Mouse (Mus musculus) embryonic facial prominence, embryonic 14.5 days (tissue): ENCODE measurements around the gene Olfr68. TPM values are rescaled to one million over a fixed set of nuclear protein-coding genes. Genes with fewer than 3 reads are reported as not detected.
"Not testable (repeated sequence)": the region's sequence is repeated elsewhere in the genome, so short reads cannot be mapped to it uniquely, and the experiment has no call there.

Experiments used
- ATAC-seq: fragments of 200-750 bp; cut with Nextera tagmentation; 2 replicates; pipeline ENCODE4 v1.8.0; 2017; ENCODE audit warnings: low read depth, moderate number of reproducible peaks, moderate TSS enrichment
- DNase-seq: peaks from one replicate; pipeline ENCODE4 v3.0.0-alpha.2; 2015; ENCODE audit warnings: low spot score
- H3K27ac ChIP-seq: fragments of 300-500 bp; sonication (generic); replicated peaks from 2 replicates; pipeline ENCODE4 v1.5.1; 2014; ENCODE audit warnings: low read depth, mild to moderate bottlenecking, low read length, moderate library complexity
- H3K27me3 ChIP-seq: fragments of 300-500 bp; sonication (generic); replicated peaks from 2 replicates; pipeline ENCODE4 v1.6.1; 2014; ENCODE audit warnings: low read length; ENCODE audit not compliant: control insufficient read depth, insufficient read depth
- H3K36me3 ChIP-seq: fragments of 300-500 bp; sonication (generic); 2 replicates; pipeline ENCODE4 v1.6.1; 2014; ENCODE audit warnings: low read length, mixed read lengths; ENCODE audit not compliant: control insufficient read depth, insufficient read depth
- H3K4me1 ChIP-seq: fragments of 300-500 bp; sonication (generic); 2 replicates; pipeline ENCODE4 v1.6.1; 2014; ENCODE audit warnings: antibody characterized with exemption, low read length; ENCODE audit not compliant: control insufficient read depth, insufficient read depth
- H3K4me2 ChIP-seq: fragments of 300-500 bp; sonication (generic); 2 replicates; pipeline ENCODE4 v1.6.1; 2014; ENCODE audit warnings: low read depth, mild to moderate bottlenecking, low read length, moderate library complexity, mixed read lengths
- H3K4me3 ChIP-seq: fragments of 300-500 bp; sonication (generic); 2 replicates; pipeline ENCODE4 v1.5.1; 2014; ENCODE audit warnings: low read depth, mild to moderate bottlenecking, low read length
- H3K9ac ChIP-seq: fragments of 300-500 bp; sonication (generic); 2 replicates; pipeline ENCODE4 v1.6.1; 2014; ENCODE audit warnings: low read depth, mild to moderate bottlenecking, low read length, moderate library complexity, mixed read lengths
- H3K9me3 ChIP-seq: fragments of 300-500 bp; sonication (generic); 2 replicates; pipeline ENCODE4 v1.6.1; 2016; ENCODE audit warnings: low read length; ENCODE audit not compliant: control insufficient read depth
- WGBS: fragments of 180-500 bp; shearing (Covaris S2); extraction: QIAGEN DNeasy Blood & Tissue Kit; methylation state at CpG from one replicate; pipeline ENCODE4 v1.1.7; 2014; 5-methylcytosine and 5-hydroxymethylcytosine counted together
- polyA plus RNA-seq: library from polyadenylated mRNA; unstranded; fragments of >200 nt; fragmentation: Nextera tagmentation; extraction: Ambion mirVana; gene quantifications from 2 replicates; pipeline ENCODE4 v1.2.1, GENCODE M21; 2014

Gene Olfr68
- polyA plus RNA-seq, 1 experiment from 2014 or later: not detected

- H3K9ac ChIP-seq, H3K4me1 ChIP-seq, H3K27me3 ChIP-seq, ATAC-seq, H3K36me3 ChIP-seq, H3K27ac ChIP-seq, H3K4me2 ChIP-seq, DNase-seq, H3K4me3 ChIP-seq, H3K9me3 ChIP-seq: not testable (repeated sequence)
- no CpG with 5 or more reads among the region's 3 CpGs for WGBS
Measured at GRCm38 (mm10) chr7:103813152-103813551, 33.7 kb upstream of the Olfr68 start.

GRCm38 (mm10) chr7:103812174-103812573 is 32.7 kb upstream of the Olfr68 start:
- ATAC-seq (no peak), DNase-seq (no peak)
- Histone ChIP-seq H3K4me1 (no peaks in the 10 kb centered on the region), H3K9ac (no peak overlapping the region), H3K4me2 (no peak overlapping the region), H3K9me3 (no peaks in the 10 kb centered on the region), H3K36me3 (no peaks in the 10 kb centered on the region), H3K27ac (no peak overlapping the region), H3K4me3 (no peak overlapping the region), H3K27me3 (no peaks in the 10 kb centered on the region)
- WGBS: 60% methylated on average over 1 of the region's 1 CpGs

GRCm38 (mm10) chr7:103811223-103811845 is 31.8 kb upstream of the Olfr68 start:
- Histone ChIP-seq H3K4me1 (no peaks in the 10 kb centered on the region), H3K36me3 (no peaks in the 10 kb centered on the region), H3K9me3 (no peaks in the 10 kb centered on the region), H3K4me2 (no peak overlapping the region), H3K9ac (no peak overlapping the region), H3K4me3 (no peak overlapping the region), H3K27me3 (no peaks in the 10 kb centered on the region), H3K27ac (no peak overlapping the region)
- ATAC-seq (no peak), DNase-seq (no peak)
- 93% methylated on average over 1 of the region's 1 CpGs for WGBS

DNA sequence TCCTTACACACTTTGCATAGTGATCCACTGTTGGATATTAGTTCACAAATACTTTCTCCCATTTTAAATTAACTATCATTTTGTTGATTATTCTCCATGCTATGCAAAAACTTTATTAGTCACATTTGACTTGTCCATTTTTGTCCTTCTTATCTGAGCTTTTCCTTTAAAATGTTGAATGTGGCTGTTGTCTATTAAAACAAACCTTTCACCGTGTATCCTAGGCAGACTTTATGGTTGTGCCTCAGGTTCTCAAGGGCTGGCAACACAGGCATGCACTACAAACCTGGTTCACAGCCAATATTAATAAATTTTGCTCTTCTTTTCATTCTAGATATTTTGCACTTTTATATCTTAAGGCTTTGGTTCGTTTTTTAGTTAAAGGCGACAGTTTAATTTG is 31.2 kb upstream of the Olfr68 start:
- no peaks in the 10 kb centered on the region for H3K27me3 ChIP-seq
- H3K27ac ChIP-seq: no peak overlapping the region
- H3K9me3 ChIP-seq: no peaks in the 10 kb centered on the region
- no peak for ATAC-seq
- no peak overlapping the region for H3K4me3 ChIP-seq
- 68% methylated on average over 3 of the region's 3 CpGs for WGBS
- no peak for DNase-seq
- no peaks in the 10 kb centered on the region for H3K36me3 ChIP-seq
- H3K4me2 ChIP-seq: no peak overlapping the region
- H3K9ac ChIP-seq: no peak overlapping the region
- H3K4me1 ChIP-seq: no peaks in the 10 kb centered on the region

DNA sequence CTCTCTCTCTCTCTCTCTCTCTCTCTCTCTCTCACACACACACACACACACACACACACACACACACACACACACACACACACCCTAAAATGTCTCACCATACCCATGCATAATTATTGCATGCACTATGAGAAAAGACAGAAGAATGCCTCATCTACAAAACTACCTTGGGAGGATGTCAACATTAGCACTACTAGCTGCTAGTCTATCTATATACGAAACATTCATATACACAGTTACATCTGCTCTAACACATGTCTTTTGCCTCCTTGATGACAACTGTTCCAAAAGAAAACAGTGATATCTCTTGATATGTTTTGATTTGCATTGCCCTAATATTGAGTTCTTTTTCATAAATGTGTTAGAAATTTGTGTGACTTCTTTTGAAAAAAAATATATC is 30.8 kb upstream of the Olfr68 start:
- WGBS: 87% methylated on average over 1 of the region's 1 CpGs
- Histone ChIP-seq H3K9ac (no peak overlapping the region), H3K27ac (no peak overlapping the region), H3K27me3 (no peaks in the 10 kb centered on the region), H3K4me2 (no peak overlapping the region), H3K4me3 (no peak overlapping the region), H3K36me3 (no peaks in the 10 kb centered on the region), H3K4me1 (no peaks in the 10 kb centered on the region), H3K9me3 (no peaks in the 10 kb centered on the region)
- ATAC-seq (no peak), DNase-seq (no peak)

DNA sequence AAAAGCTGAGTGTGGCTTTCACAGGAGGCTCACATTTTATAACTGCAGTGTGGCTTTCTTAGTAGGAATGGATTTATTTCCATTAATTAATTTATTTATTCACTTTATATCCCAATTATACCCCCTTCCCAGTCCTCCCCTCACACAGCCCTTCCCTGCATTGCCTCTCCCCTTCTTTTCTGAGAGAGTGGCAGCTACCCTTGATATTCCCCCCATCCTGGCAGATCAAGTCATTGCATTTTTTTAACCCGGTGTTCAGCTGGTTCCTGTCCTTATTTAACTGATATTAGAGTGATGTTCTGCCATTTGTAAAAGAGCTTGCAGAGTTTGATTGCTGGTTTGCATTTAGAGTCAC is 30.3 kb upstream of the Olfr68 start:
- no peak overlapping the region for H3K27ac ChIP-seq
- WGBS: 78% methylated on average over 1 of the region's 1 CpGs
- H3K27me3 ChIP-seq: no peaks in the 10 kb centered on the region
- DNase-seq (no peak), ATAC-seq (no peak)
- no peaks in the 10 kb centered on the region for H3K36me3 ChIP-seq
- H3K9ac ChIP-seq: no peak overlapping the region
- no peaks in the 10 kb centered on the region for H3K9me3 ChIP-seq
- no peak overlapping the region for H3K4me2 ChIP-seq
- H3K4me1 ChIP-seq: no peaks in the 10 kb centered on the region
- H3K4me3 ChIP-seq: no peak overlapping the region

DNA sequence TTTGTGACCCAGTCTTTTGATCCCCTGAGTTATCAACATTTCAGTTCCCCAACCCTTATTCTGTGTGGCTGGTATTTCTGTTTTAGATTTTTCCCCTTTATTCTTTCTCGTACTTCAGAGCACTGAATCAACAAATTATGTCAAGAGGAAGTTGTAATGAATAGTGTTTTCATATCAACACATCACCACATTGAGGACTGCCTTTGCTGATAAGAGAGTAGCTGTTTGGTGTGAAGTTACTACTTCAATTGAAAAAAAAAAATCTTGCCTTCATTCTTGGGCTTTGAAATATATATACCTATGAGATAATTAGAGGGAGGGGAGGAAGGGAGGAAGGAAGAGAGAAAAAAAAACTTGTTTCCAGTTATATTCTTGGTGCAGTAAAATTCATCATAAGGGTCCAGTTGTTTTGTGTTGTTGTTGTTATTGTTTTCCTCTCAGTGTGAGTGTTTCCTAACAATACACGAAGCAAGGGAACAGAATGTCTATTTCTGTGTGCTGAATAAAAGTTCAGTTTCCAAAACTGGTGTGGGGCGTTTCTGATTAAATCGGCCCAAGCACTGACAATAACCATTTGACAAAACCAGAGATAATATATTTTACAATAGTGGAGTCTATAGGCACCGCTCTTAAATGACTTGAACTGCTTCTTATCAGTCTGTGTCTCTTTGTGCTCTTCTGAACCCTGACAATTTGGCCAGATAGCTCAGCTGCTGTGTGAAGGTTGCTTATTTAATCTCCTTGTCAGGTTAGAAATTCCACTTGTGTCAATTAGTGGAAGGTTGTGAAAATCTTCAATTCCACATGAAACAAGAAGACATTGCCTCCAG is 29.7 kb upstream of the Olfr68 start:
- no peak overlapping the region for H3K4me3 ChIP-seq
- H3K9ac ChIP-seq: no peak overlapping the region
- no peak for DNase-seq
- no peak overlapping the region for H3K4me2 ChIP-seq
- H3K9me3 ChIP-seq: no peaks in the 10 kb centered on the region
- no peak overlapping the region for H3K27ac ChIP-seq
- 74% methylated on average over 5 of the region's 5 CpGs for WGBS
- ATAC-seq: no peak
- H3K36me3 ChIP-seq: no peaks in the 10 kb centered on the region
- no peaks in the 10 kb centered on the region for H3K27me3 ChIP-seq
- H3K4me1 ChIP-seq: no peaks in the 10 kb centered on the region

- 66% methylated on average over 2 of the region's 2 CpGs for WGBS
- not testable (repeated sequence) for DNase-seq
Measured at GRCm38 (mm10) chr7:103808120-103808519, 28.6 kb upstream of the Olfr68 start.

DNA sequence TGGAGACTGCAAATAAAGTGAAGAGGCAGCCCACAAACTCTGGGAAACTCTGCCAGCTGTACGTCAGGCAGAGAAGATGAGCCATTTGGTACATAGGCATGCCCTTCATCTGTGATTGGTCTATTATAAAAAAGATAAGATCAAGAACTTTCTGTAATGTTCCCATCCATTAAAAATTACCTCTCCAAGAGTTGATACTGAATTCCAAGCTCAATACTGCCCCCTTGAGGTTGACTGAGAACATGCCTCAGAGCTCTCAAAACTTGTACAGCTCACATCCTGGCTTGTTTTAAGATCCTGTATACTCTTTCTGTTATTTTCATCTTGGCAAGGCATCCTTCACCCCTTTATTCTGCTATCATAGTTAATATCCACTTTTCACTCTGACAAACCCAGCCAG is 27.4 kb upstream of the Olfr68 start:
- WGBS: 68% methylated on average over 1 of the region's 1 CpGs
- H3K36me3 ChIP-seq: no peaks in the 10 kb centered on the region
- H3K4me3 ChIP-seq: no peak overlapping the region
- no peak overlapping the region for H3K27ac ChIP-seq
- no peak for ATAC-seq
- no peaks in the 10 kb centered on the region for H3K9me3 ChIP-seq
- DNase-seq: peak; percentile 26
- H3K9ac ChIP-seq: no peak overlapping the region
- no peaks in the 10 kb centered on the region for H3K4me1 ChIP-seq
- no peaks in the 10 kb centered on the region for H3K27me3 ChIP-seq
- H3K4me2 ChIP-seq: no peak overlapping the region

More at GRCm38 (mm10) chr7:103808120-103808519, 28.6 kb upstream of the Olfr68 start:
- H3K27ac ChIP-seq, H3K4me3 ChIP-seq, ATAC-seq, H3K4me1 ChIP-seq, H3K4me2 ChIP-seq, H3K9ac ChIP-seq, H3K27me3 ChIP-seq, H3K9me3 ChIP-seq, H3K36me3 ChIP-seq: not testable (repeated sequence)
